Mouse (Mus musculus) CH12.LX (cell line): ENCODE measurements at regions not wholly inside any gene's neighbourhood (a gene's known extent, or its start where the extent isn't known, plus 50 kb on each side); places are given as distances from the start of the nearest gene placed in this dataset.

Source experiments
- CTCF ChIP-seq, 2 experiments: IDR thresholded peaks in 1 of 2; conservative IDR thresholded peaks in 1 of 2; 2 replicates each; pipeline ENCODE4 v1.5.1; 2011 to 2012; ENCODE audit warnings: low read depth in 2 of 2, low read length in 2 of 2, improper control_type of control experiment in 1 of 2, inconsistent platforms in 1 of 2, mild to moderate bottlenecking in 1 of 2, moderate library complexity in 1 of 2
- POLR2A ChIP-seq: IDR thresholded peaks from 2 replicates; pipeline ENCODE4 v1.6.1; 2011; ENCODE audit warnings: low read depth, mild to moderate bottlenecking, improper control_type of control experiment, low read length
- TCF12 ChIP-seq: IDR thresholded peaks from 2 replicates; pipeline ENCODE4 v1.6.1; 2014; ENCODE audit warnings: low read depth, mild to moderate bottlenecking, inconsistent platforms, low read length, improper control_type of control experiment
- ZC3H11A ChIP-seq: IDR thresholded peaks from 2 replicates; pipeline ENCODE4 v1.6.1; 2012; ENCODE audit warnings: low read depth, mild to moderate bottlenecking, inconsistent platforms, low read length, improper control_type of control experiment

GRCm38 (mm10) chr6:31075209-31075571 lies 116.3 kb upstream of the Klf14 start:
- TF ChIP-seq TCF12: no peak
- TF ChIP-seq ZC3H11A: no peak
- TF ChIP-seq POLR2A: no peak
- TF ChIP-seq CTCF (conservative IDR thresholded peaks at IDR 0.05 in 1 of 2, IDR thresholded peaks at IDR 0.05 in 1 of 2; ENCODE audit: low read depth in 2 of 2, low read length in 2 of 2): no peak
